Mouse (Mus musculus): ENCODE results near the gene Snx32. TPM values are rescaled to one million over a fixed set of nuclear protein-coding genes. Genes with fewer than 3 reads are reported as not detected.

Gene Snx32
- polyA plus RNA-seq, 1 experiment from 2014 or later: 14.0 TPM

- WGBS (ENCODE audit: insufficient replicate concordance): 75% methylated on average over 8 of the region's 8 CpGs
- H3K4me2 ChIP-seq: no peak overlapping the region
- no peak for ATAC-seq (replicated peaks; ENCODE audit: insufficient number of reproducible peaks, low FRiP score, low TSS enrichment)
- no peaks in the 10 kb centered on the region for H3K4me1 ChIP-seq (ENCODE audit: control insufficient read depth, insufficient read depth, low read length)
- H3K9me3 ChIP-seq (replicated peaks; ENCODE audit: control insufficient read depth, low read length): no peaks in the 10 kb centered on the region
- no peaks in the 10 kb centered on the region for H3K36me3 ChIP-seq (ENCODE audit: control insufficient read depth, insufficient read depth, low read length)
- H3K27ac ChIP-seq (ENCODE audit: low read depth, low read length): no peak overlapping the region
- H3K9ac ChIP-seq (ENCODE audit: low read depth, low read length): no peak overlapping the region
- no peak overlapping the region for H3K4me3 ChIP-seq (ENCODE audit: low read depth, low read length)
- no peaks in the 10 kb centered on the region for H3K27me3 ChIP-seq (ENCODE audit: control insufficient read depth, insufficient read depth, low read length)
Measured at GRCm38 (mm10) chr19:5516906-5517505, 6.7 kb upstream of the Snx32 start.

DNA sequence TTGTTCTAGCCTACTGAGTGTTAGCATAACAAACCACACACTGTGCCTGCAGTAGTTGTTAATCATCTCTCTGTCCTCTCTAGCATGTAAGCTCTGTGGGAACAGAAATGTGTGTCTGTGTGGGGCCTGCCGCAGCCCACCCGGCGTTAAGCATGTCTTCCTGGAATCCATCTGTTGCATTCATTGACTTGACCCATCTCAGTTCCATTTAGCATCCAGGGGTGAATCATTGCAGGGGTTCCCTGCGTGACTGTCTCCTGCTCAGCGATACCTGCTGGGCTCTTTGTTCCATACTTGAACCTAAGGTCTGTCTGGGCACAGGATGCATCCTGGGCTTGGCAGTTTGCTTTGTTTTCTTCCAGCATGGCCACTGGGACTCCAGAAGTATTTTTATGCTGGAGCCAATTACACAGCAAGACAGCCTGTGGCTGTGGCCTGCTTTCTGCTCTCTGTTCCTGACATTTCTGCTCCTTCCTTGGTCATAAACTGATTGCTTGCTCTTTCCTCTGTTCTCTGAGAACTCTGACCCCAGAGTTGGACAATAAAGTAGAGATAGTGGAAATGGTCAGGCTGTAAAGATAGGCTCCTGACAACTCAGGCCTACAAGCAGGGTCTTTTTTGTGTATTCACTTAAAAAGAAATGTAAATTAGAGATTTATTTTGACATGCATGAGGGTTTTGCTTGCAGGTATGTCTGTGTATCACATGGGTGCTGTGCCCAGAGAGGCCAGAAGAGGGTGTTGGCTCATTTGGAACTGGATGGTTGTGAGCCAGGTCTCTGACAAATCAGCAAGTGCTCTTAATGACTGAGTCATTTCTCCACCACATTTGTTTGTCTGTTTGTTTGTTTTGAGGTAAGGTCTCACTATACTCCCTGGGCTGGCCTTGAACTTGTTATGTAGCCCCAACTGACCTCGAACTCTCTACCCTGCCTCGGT lies 5.8 kb upstream of the Snx32 start:
- Histone ChIP-seq H3K36me3 (ENCODE audit: control insufficient read depth, insufficient read depth, low read length) (no peaks in the 10 kb centered on the region), H3K9ac (ENCODE audit: low read depth, low read length) (no peak overlapping the region), H3K27ac (ENCODE audit: low read depth, low read length) (no peak overlapping the region), H3K4me3 (ENCODE audit: low read depth, low read length) (no peak overlapping the region), H3K4me2 (no peak overlapping the region), H3K27me3 (ENCODE audit: control insufficient read depth, insufficient read depth, low read length) (no peaks in the 10 kb centered on the region), H3K9me3 (replicated peaks; ENCODE audit: control insufficient read depth, low read length) (no peaks in the 10 kb centered on the region), H3K4me1 (ENCODE audit: control insufficient read depth, insufficient read depth, low read length) (peaks cover 2% of the 10 kb centered on the region; the same call in 1 of the 2 replicates)
- ATAC-seq (replicated peaks; ENCODE audit: insufficient number of reproducible peaks, low FRiP score, low TSS enrichment): no peak
- 80% methylated on average over 7 of the region's 7 CpGs for WGBS (ENCODE audit: insufficient replicate concordance)

DNA sequence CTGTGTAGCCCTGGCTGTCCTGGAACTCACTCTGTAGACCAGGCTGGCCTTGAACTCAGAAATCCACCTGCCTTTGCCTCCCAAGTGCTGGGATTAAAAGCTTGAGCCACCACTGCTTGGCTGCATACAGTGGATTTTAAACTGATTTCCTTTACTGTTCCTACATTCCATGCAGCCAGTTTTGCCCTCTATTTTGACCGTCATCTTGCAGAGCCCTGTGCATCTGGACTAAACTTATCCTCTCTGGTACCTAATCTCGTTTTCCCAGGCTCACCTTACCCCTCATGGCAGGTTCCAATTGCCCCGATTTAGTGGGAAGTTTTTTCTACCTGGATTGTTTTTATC lies 2.6 kb upstream of the Snx32 start:
- no peak overlapping the region for H3K27ac ChIP-seq (ENCODE audit: low read depth, low read length)
- no peak for ATAC-seq (replicated peaks; ENCODE audit: insufficient number of reproducible peaks, low FRiP score, low TSS enrichment)
- 83% methylated on average over 3 of the region's 3 CpGs for WGBS (ENCODE audit: insufficient replicate concordance)

GRCm38 (mm10) chr19:5512091-5513004 lies 2.0 kb upstream of the Snx32 start:
- Histone ChIP-seq H3K4me3 (ENCODE audit: low read depth, low read length) (no peak overlapping the region), H3K9ac (ENCODE audit: low read depth, low read length) (no peak overlapping the region), H3K36me3 (ENCODE audit: control insufficient read depth, insufficient read depth, low read length) (no peaks in the 10 kb centered on the region), H3K4me1 (ENCODE audit: control insufficient read depth, insufficient read depth, low read length) (peaks cover 11% of the 10 kb centered on the region), H3K4me2 (no peak overlapping the region), H3K9me3 (replicated peaks; ENCODE audit: control insufficient read depth, low read length) (no peaks in the 10 kb centered on the region), H3K27ac (ENCODE audit: low read depth, low read length) (no peak overlapping the region), H3K27me3 (ENCODE audit: control insufficient read depth, insufficient read depth, low read length) (no peaks in the 10 kb centered on the region)
- no peak for ATAC-seq (replicated peaks; ENCODE audit: insufficient number of reproducible peaks, low FRiP score, low TSS enrichment)
- 73% methylated on average over 12 of the region's 12 CpGs for WGBS (ENCODE audit: insufficient replicate concordance)

More for the DNA sequence above, 2.6 kb upstream of the Snx32 start:
- Histone ChIP-seq H3K9me3 (replicated peaks; ENCODE audit: control insufficient read depth, low read length) (no peaks in the 10 kb centered on the region), H3K9ac (ENCODE audit: low read depth, low read length) (no peak overlapping the region), H3K4me3 (ENCODE audit: low read depth, low read length) (no peak overlapping the region), H3K4me1 (ENCODE audit: control insufficient read depth, insufficient read depth, low read length) (peaks cover 11% of the 10 kb centered on the region), H3K36me3 (ENCODE audit: control insufficient read depth, insufficient read depth, low read length) (no peaks in the 10 kb centered on the region), H3K27me3 (ENCODE audit: control insufficient read depth, insufficient read depth, low read length) (no peaks in the 10 kb centered on the region), H3K4me2 (no peak overlapping the region)

- peak overlapping the region; percentile 47 for H3K4me3 ChIP-seq (ENCODE audit: low read depth, low read length)
- H3K9ac ChIP-seq (ENCODE audit: low read depth, low read length): peak overlapping the region; percentile 68
- H3K9me3 ChIP-seq (replicated peaks; ENCODE audit: control insufficient read depth, low read length): no peaks in the 10 kb centered on the region
- H3K27me3 ChIP-seq (ENCODE audit: control insufficient read depth, insufficient read depth, low read length): no peaks in the 10 kb centered on the region
- H3K27ac ChIP-seq (ENCODE audit: low read depth, low read length): no peak overlapping the region
- peak overlapping the region; percentile 90 for H3K4me2 ChIP-seq
- no peak for ATAC-seq (replicated peaks; ENCODE audit: insufficient number of reproducible peaks, low FRiP score, low TSS enrichment)
- H3K4me1 ChIP-seq (ENCODE audit: control insufficient read depth, insufficient read depth, low read length): peaks cover 11% of the 10 kb centered on the region
- no peaks in the 10 kb centered on the region for H3K36me3 ChIP-seq (ENCODE audit: control insufficient read depth, insufficient read depth, low read length)
- WGBS (ENCODE audit: insufficient replicate concordance): 48% methylated on average over 15 of the region's 15 CpGs
Measured at GRCm38 (mm10) chr19:5511074-5511632, 815 bp upstream of the Snx32 start.

GRCm38 (mm10) chr19:5503687-5504086 lies 6.7 kb downstream of the Snx32 start, which contains the start of gene 1700020D05Rik:
1700020D05Rik (minus strand) TSS chr19:5503787.
- H3K4me2 ChIP-seq: no peak within 1 kb of the TSS
- no peaks in the 10 kb centered on the region for H3K27me3 ChIP-seq (ENCODE audit: control insufficient read depth, insufficient read depth, low read length)
- H3K4me1 ChIP-seq (ENCODE audit: control insufficient read depth, insufficient read depth, low read length): no peaks in the 10 kb centered on the region
- no peaks in the 10 kb centered on the region for H3K36me3 ChIP-seq (ENCODE audit: control insufficient read depth, insufficient read depth, low read length)
- 44% methylated on average over 16 of the region's 17 CpGs for WGBS (ENCODE audit: insufficient replicate concordance)
- ATAC-seq (replicated peaks; ENCODE audit: insufficient number of reproducible peaks, low FRiP score, low TSS enrichment): no peak
- H3K27ac ChIP-seq (ENCODE audit: low read depth, low read length): no peak within 1 kb of the TSS
- no peak within 1 kb of the TSS for H3K9ac ChIP-seq (ENCODE audit: low read depth, low read length)
- H3K9me3 ChIP-seq (replicated peaks; ENCODE audit: control insufficient read depth, low read length): no peaks in the 10 kb centered on the region
- H3K4me3 ChIP-seq (ENCODE audit: low read depth, low read length): no peak within 1 kb of the TSS

GRCm38 (mm10) chr19:5500330-5500875 lies 9.9 kb downstream of the Snx32 start:
- 86% methylated on average over 2 of the region's 2 CpGs for WGBS (ENCODE audit: insufficient replicate concordance)

GRCm38 (mm10) chr19:5496052-5496370 lies 14.3 kb downstream of the Snx32 start:
- peaks cover 34% of the 10 kb centered on the region for H3K36me3 ChIP-seq (ENCODE audit: control insufficient read depth, insufficient read depth, low read length)
- H3K27ac ChIP-seq (ENCODE audit: low read depth, low read length): no peak overlapping the region
- H3K4me2 ChIP-seq: no peak overlapping the region
- no peaks in the 10 kb centered on the region for H3K9me3 ChIP-seq (replicated peaks; ENCODE audit: control insufficient read depth, low read length)
- H3K4me1 ChIP-seq (ENCODE audit: control insufficient read depth, insufficient read depth, low read length): peaks cover 8% of the 10 kb centered on the region
- WGBS (ENCODE audit: insufficient replicate concordance): 85% methylated on average over 16 of the region's 16 CpGs
- no peak overlapping the region for H3K9ac ChIP-seq (ENCODE audit: low read depth, low read length)
- H3K4me3 ChIP-seq (ENCODE audit: low read depth, low read length): no peak overlapping the region
- no peaks in the 10 kb centered on the region for H3K27me3 ChIP-seq (ENCODE audit: control insufficient read depth, insufficient read depth, low read length)
- ATAC-seq (replicated peaks; ENCODE audit: insufficient number of reproducible peaks, low FRiP score, low TSS enrichment): no peak

More at GRCm38 (mm10) chr19:5500330-5500875, 9.9 kb downstream of the Snx32 start:
- Histone ChIP-seq H3K4me2 (no peak overlapping the region), H3K27ac (ENCODE audit: low read depth, low read length) (no peak overlapping the region), H3K36me3 (ENCODE audit: control insufficient read depth, insufficient read depth, low read length) (peaks cover 19% of the 10 kb centered on the region), H3K9me3 (replicated peaks; ENCODE audit: control insufficient read depth, low read length) (no peaks in the 10 kb centered on the region), H3K4me3 (ENCODE audit: low read depth, low read length) (no peak overlapping the region), H3K4me1 (ENCODE audit: control insufficient read depth, insufficient read depth, low read length) (no peaks in the 10 kb centered on the region), H3K9ac (ENCODE audit: low read depth, low read length) (no peak overlapping the region), H3K27me3 (ENCODE audit: control insufficient read depth, insufficient read depth, low read length) (no peaks in the 10 kb centered on the region)
- ATAC-seq (replicated peaks; ENCODE audit: insufficient number of reproducible peaks, low FRiP score, low TSS enrichment): no peak
